Mouse (Mus musculus) brain, embryonic 14.5 days (tissue): ENCODE results near the gene Spata25.

Experiments
- CTCF ChIP-seq: fragments of 200-500 bp; IDR thresholded peaks from 2 replicates; pipeline ENCODE4 v1.5.1; 2012; ENCODE audit warnings: inconsistent platforms, mild to moderate bottlenecking, moderate library complexity, borderline replicate concordance; ENCODE audit not compliant: insufficient read depth, insufficient read length; ENCODE audit errors: extremely low read depth
- POLR2A ChIP-seq: fragments of 200-500 bp; IDR thresholded peaks from 2 replicates; pipeline ENCODE4 v1.6.1; 2012; ENCODE audit warnings: mild to moderate bottlenecking, inconsistent platforms, borderline replicate concordance; ENCODE audit not compliant: poor library complexity, insufficient read depth, insufficient read length, severe bottlenecking; ENCODE audit errors: extremely low read depth

DNA sequence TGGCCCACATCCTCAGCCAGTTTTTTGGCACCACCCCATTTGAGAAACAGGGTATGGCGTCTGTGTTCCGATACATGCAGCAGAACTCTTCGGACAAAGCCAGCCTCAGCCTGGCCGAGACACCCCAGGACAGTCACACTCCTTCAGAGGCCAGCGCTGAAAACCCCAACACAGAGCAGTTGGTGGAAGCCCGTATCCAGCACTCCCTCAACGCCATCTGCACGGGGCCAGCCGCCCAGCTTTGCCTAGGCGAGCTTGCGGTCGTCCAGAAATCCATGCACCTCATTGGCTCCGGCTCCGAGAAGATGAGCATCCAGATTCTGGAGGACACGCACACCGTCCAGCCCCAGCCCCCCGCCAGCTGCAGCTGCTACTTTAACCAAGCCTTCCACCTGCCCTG is 2.8 kb downstream of the Spata25 start:
- TF ChIP-seq CTCF (no peak), POLR2A (no peak)
